Comparison of ENCODE assay signal across 27 mouse cellular contexts in the genomic region with DNA sequence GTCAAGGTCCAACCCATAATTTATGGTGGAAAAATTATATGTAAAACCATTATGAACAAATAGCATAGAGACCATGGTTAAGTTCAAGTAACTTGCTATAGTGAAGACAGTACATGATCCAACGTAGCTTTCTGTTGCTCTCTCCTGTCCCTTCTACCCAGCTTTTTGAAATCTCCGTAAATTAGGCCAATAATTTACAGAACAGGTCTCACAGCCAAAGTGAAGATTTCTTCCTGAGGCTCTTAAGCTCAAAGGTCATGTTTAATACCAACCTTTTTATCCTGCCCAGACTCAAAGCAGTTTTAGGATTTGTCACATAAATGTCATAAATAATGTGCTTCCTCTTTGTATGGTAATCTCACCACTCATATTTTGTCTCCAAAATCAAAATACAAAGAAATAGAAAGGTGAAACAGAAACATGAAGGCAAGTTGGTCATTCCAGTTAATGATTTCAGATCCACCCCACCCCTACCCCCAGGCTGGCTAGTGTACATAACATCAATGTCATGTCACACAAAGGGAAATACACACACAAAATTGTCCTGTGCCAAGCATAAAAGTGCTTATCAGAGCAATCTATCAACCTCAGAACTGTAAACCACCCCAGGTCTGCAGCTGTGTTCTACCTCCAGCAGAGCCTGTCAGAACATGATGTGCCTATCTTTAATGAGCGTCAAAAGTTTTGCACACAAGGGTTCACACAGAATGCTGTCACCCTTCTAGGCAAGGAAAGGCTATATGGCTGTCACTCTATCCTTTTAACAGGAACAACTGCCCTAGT.
DNase-seq lines count a peak whose midpoint lies in the region; ATAC-seq and TF ChIP-seq lines count a peak whose summit lies in the region.
"Had no signal": no experiment of that assay in that cellular context is flagged by ENCODE, and none has a peak within 500 bp of the region (broad histone marks: within the 10 kb centered on the region; RNA-seq: fewer than 3 reads in every experiment).

No protein-coding gene starts in this region.

- peak; percentile 57 for DNase-seq in kidney, adult 2 months
- no peak for DNase-seq in kidney, adult 18-20 months
- DNase-seq in intestine, embryonic 14.5 days (ENCODE audit: low spot score) = no peak
- peak; percentile 57 for DNase-seq in kidney, adult 9 months
- DNase-seq in kidney, postnatal 4 days = peak; percentile 1 to 5
- DNase-seq in layer of hippocampus, postnatal 25 days (ENCODE audit: extremely low spot score in 1 of 2, low spot score in 1 of 2) = no peak
- DNase-seq in gastrocnemius, postnatal 14 days = no peak
- DNase-seq in embryo, embryonic 11 days = no peak
- DNase-seq: adrenal gland, postnatal 14 days; cerebellum, adult 11-12 months; cerebellum, adult 9-11 months; forebrain, postnatal 0 days; heart, postnatal 10 days; left cerebral cortex, postnatal 4 days; liver, postnatal 0 days; lung, postnatal 4 days; thymus, postnatal 4 days had no signal

- peaks cover 4% of the 10 kb centered on the region; the same call in 1 of the 2 replicates for H3K4me1 ChIP-seq in kidney, adult 2 months (ENCODE audit: control insufficient read depth, insufficient read depth, low read length)
- H3K4me1 ChIP-seq in intestine, embryonic 14.5 days (replicated peaks; ENCODE audit: control insufficient read depth, insufficient read depth, low read length) = no peaks in the 10 kb centered on the region
- H3K4me1 ChIP-seq: liver, embryonic 12.5 days; megakaryocyte, embryonic 14.5 days; neural tube, embryonic 12.5 days had no signal

- H3K27ac ChIP-seq in kidney, adult 2 months (ENCODE audit: insufficient read depth, low read depth, low read length) = no peak overlapping the region
- H3K27ac ChIP-seq in intestine, embryonic 14.5 days (ENCODE audit: low read depth) = no peak overlapping the region
- H3K27ac ChIP-seq: forebrain, embryonic 12.5 days; heart, embryonic 13.5 days; hindbrain, embryonic 14.5 days; liver, embryonic 12.5 days; midbrain, embryonic 12.5 days; neural tube, embryonic 12.5 days had no signal

- 56% methylated on average over 3 of the region's 3 CpGs for WGBS in kidney, adult 2 months
- 55% methylated on average over 3 of the region's 3 CpGs for WGBS in intestine, embryonic 14.5 days

- H3K36me3 ChIP-seq in kidney, adult 2 months (ENCODE audit: control insufficient read depth, insufficient read depth, low read length) = no peaks in the 10 kb centered on the region
- no peaks in the 10 kb centered on the region for H3K36me3 ChIP-seq in intestine, embryonic 14.5 days (ENCODE audit: control insufficient read depth, insufficient read depth, low read length)
- H3K36me3 ChIP-seq: forebrain, embryonic 12.5 days; G1E; heart, embryonic 13.5 days; liver, embryonic 12.5 days; midbrain, embryonic 12.5 days; neural tube, embryonic 12.5 days had no signal

- ATAC-seq in intestine, embryonic 14.5 days (replicated peaks; ENCODE audit: low FRiP score, low TSS enrichment, low read depth) = peak; percentile 81
- ATAC-seq: forebrain, postnatal 0 days; liver, embryonic 12.5 days; liver, postnatal 0 days had no signal

- no peak for TF ChIP-seq CTCF in kidney, adult 2 months (conservative IDR thresholded peaks at IDR 0.05; ENCODE audit: insufficient read depth, insufficient read length, low read depth, low read length)

- H3K9ac ChIP-seq in intestine, embryonic 14.5 days (ENCODE audit: low read length) = no peak overlapping the region
- H3K9ac ChIP-seq: forebrain, embryonic 12.5 days; forebrain, postnatal 0 days; heart, embryonic 13.5 days; hindbrain, embryonic 14.5 days; liver, embryonic 12.5 days; liver, postnatal 0 days; midbrain, embryonic 12.5 days; neural tube, embryonic 12.5 days had no signal

- no peak overlapping the region for H3K4me2 ChIP-seq in intestine, embryonic 14.5 days (ENCODE audit: low read length)
- H3K4me2 ChIP-seq: forebrain, embryonic 12.5 days; heart, embryonic 13.5 days; hindbrain, embryonic 14.5 days; liver, embryonic 12.5 days; midbrain, embryonic 12.5 days; neural tube, embryonic 12.5 days had no signal

- TF ChIP-seq POLR2A in kidney, adult 2 months (IDR thresholded peaks at IDR 0.05; ENCODE audit: low read depth, low read length) = no peak

- intact Hi-C loops in gastrocnemius, postnatal 14 days (cut with DNase I; ENCODE audit: low total_unique reads) = no loop called here

- no peaks in the 10 kb centered on the region for H3K27me3 ChIP-seq in kidney, adult 2 months (replicated peaks; ENCODE audit: control insufficient read depth, insufficient read depth, low read length)
- no peaks in the 10 kb centered on the region for H3K27me3 ChIP-seq in intestine, embryonic 14.5 days (replicated peaks; ENCODE audit: control insufficient read depth, insufficient read depth, low read length)
- H3K27me3 ChIP-seq: forebrain, embryonic 12.5 days; heart, embryonic 13.5 days; liver, embryonic 12.5 days; megakaryocyte, embryonic 14.5 days; midbrain, embryonic 12.5 days; neural tube, embryonic 12.5 days had no signal

- no peaks in the 10 kb centered on the region for H3K9me3 ChIP-seq in intestine, embryonic 14.5 days (ENCODE audit: control insufficient read depth, low read length)
- H3K9me3 ChIP-seq: forebrain, embryonic 12.5 days; G1E; heart, embryonic 13.5 days; liver, embryonic 12.5 days; megakaryocyte, embryonic 14.5 days; midbrain, embryonic 12.5 days; neural tube, embryonic 12.5 days had no signal

- no peak overlapping the region for H3K4me3 ChIP-seq in kidney, adult 2 months (ENCODE audit: insufficient read depth, low read depth, low read length)
- no peak overlapping the region for H3K4me3 ChIP-seq in intestine, embryonic 14.5 days (ENCODE audit: low read depth, low read length)
- H3K4me3 ChIP-seq: erythroblast, embryonic 14.5 days; forebrain, embryonic 12.5 days; heart, embryonic 13.5 days; liver, embryonic 12.5 days; megakaryocyte, embryonic 14.5 days; midbrain, embryonic 12.5 days; myocyte; neural tube, embryonic 12.5 days had no signal

Comparison
In these comparisons a context has a peak if more than half of its experiments do, and no peak if none do; other contexts are left out.
1. DNase-seq: peak in kidney, adult 2 months (single experiment), kidney, adult 9 months (single experiment) and kidney, postnatal 4 days (2 of 2); none in kidney, adult 18-20 months (single experiment), intestine, embryonic 14.5 days (single experiment), layer of hippocampus, postnatal 25 days (0 of 2), gastrocnemius, postnatal 14 days (single experiment) and embryo, embryonic 11 days (single experiment).